Mouse (Mus musculus) retina, postnatal 1 day (tissue): ENCODE measurements around the gene Gm5901.

Experiments
- DNase-seq: peaks from one replicate; pipeline ENCODE4 v3.0.0-alpha.2; 2012

Gene Gm5901

GRCm38 (mm10) chr7:105406322-105406721 is 31.5 kb downstream of the Gm5901 start:
- no peak for DNase-seq

GRCm38 (mm10) chr7:105411874-105412632 is 37.2 kb downstream of the Gm5901 start:
- peak; percentile 74 for DNase-seq

- no peak for DNase-seq
These were observed 39.5 kb downstream of the Gm5901 start for GRCm38 (mm10) chr7:105414385-105414784.

GRCm38 (mm10) chr7:105416529-105416928 is 41.7 kb downstream of the Gm5901 start:
- no peak for DNase-seq

GRCm38 (mm10) chr7:105418106-105418505 is 43.3 kb downstream of the Gm5901 start:
- no peak for DNase-seq

- DNase-seq: no peak
These were observed 46.1 kb downstream of the Gm5901 start for GRCm38 (mm10) chr7:105420903-105421302.

GRCm38 (mm10) chr7:105424368-105424767 is 49.5 kb downstream of the Gm5901 start:
- peak; percentile 53 for DNase-seq

- DNase-seq: peak; percentile 59
These were observed 50.7 kb downstream of the Gm5901 start, which contains the start of gene Cckbr for GRCm38 (mm10) chr7:105425424-105426043. Gene Cckbr (plus strand): TSS chr7:105425731.

- DNase-seq: no peak
These were observed 51.2 kb downstream of the Gm5901 start for GRCm38 (mm10) chr7:105426051-105426450.
